Mouse (Mus musculus): ENCODE data around the gene Prkg1.

Prkg1 gene

GRCm38 (mm10) chr19:31046601-31047000 is 718.2 kb downstream of the Prkg1 start:
- peak; percentile 7 for DNase-seq (ENCODE audit: low read depth, low spot score)

- no peak for DNase-seq (ENCODE audit: low read depth, low spot score)
Observed at GRCm38 (mm10) chr19:31040948-31041847, 723.6 kb downstream of the Prkg1 start.

GRCm38 (mm10) chr19:31038951-31039350 is 725.9 kb downstream of the Prkg1 start:
- DNase-seq (ENCODE audit: low read depth, low spot score), result no peak

GRCm38 (mm10) chr19:31031596-31031995 is 733.2 kb downstream of the Prkg1 start:
- DNase-seq (ENCODE audit: low read depth, low spot score), result no peak

GRCm38 (mm10) chr19:31026797-31027196 is 738.0 kb downstream of the Prkg1 start:
- no peak for DNase-seq (ENCODE audit: low read depth, low spot score)

- no peak for DNase-seq (ENCODE audit: low read depth, low spot score)
Observed at GRCm38 (mm10) chr19:31011528-31012133, 753.2 kb downstream of the Prkg1 start.

- DNase-seq (ENCODE audit: low read depth, low spot score), result no peak
Observed at GRCm38 (mm10) chr19:30998572-30998971, 766.3 kb downstream of the Prkg1 start.

GRCm38 (mm10) chr19:30990390-30990789 is 774.4 kb downstream of the Prkg1 start:
- DNase-seq (ENCODE audit: low read depth, low spot score), result no peak

GRCm38 (mm10) chr19:30982436-30982835 is 782.4 kb downstream of the Prkg1 start:
- DNase-seq (ENCODE audit: low read depth, low spot score), result no peak

- DNase-seq (ENCODE audit: low read depth, low spot score), result no peak
Observed at GRCm38 (mm10) chr19:30978096-30978495, 786.7 kb downstream of the Prkg1 start.

- DNase-seq (ENCODE audit: low read depth, low spot score), result no peak
Observed at GRCm38 (mm10) chr19:30950610-30951009, 814.2 kb downstream of the Prkg1 start.

- DNase-seq (ENCODE audit: low read depth, low spot score), result no peak
Observed at GRCm38 (mm10) chr19:30948202-30948601, 816.6 kb downstream of the Prkg1 start.

GRCm38 (mm10) chr19:30942369-30942992 is 822.4 kb downstream of the Prkg1 start:
- no peak for DNase-seq (ENCODE audit: low read depth, low spot score)

- DNase-seq (ENCODE audit: low read depth, low spot score), result no peak
Observed at GRCm38 (mm10) chr19:30938058-30938457, 826.8 kb downstream of the Prkg1 start.

- no peak for DNase-seq (ENCODE audit: low read depth, low spot score)
Observed at GRCm38 (mm10) chr19:30931469-30932192, 833.2 kb downstream of the Prkg1 start.

GRCm38 (mm10) chr19:30924032-30924431 is 840.8 kb downstream of the Prkg1 start:
- DNase-seq (ENCODE audit: low read depth, low spot score), result no peak

- DNase-seq (ENCODE audit: low read depth, low spot score), result no peak
Observed at GRCm38 (mm10) chr19:30902290-30902689, 862.5 kb downstream of the Prkg1 start.

GRCm38 (mm10) chr19:30901025-30901424 is 863.8 kb downstream of the Prkg1 start:
- no peak for DNase-seq (ENCODE audit: low read depth, low spot score)

- DNase-seq (ENCODE audit: low read depth, low spot score), result no peak
Observed at GRCm38 (mm10) chr19:30890377-30890776, 874.5 kb downstream of the Prkg1 start.

GRCm38 (mm10) chr19:30889851-30890250 is 875.0 kb downstream of the Prkg1 start:
- DNase-seq (ENCODE audit: low read depth, low spot score), result no peak

GRCm38 (mm10) chr19:30861441-30861840 is 903.4 kb downstream of the Prkg1 start:
- no peak for DNase-seq (ENCODE audit: low read depth, low spot score)

- DNase-seq (ENCODE audit: low read depth, low spot score), result no peak
Observed at GRCm38 (mm10) chr19:30851023-30851422, 913.8 kb downstream of the Prkg1 start.

All from WW6 (cell line).